Mouse (Mus musculus): ENCODE results near the gene AI854703. TPM values are rescaled to one million over a fixed set of nuclear protein-coding genes. Genes with fewer than 3 reads are reported as not detected.
A peak's percentile ranks its signal among the peaks of the same experiment; 100 is the strongest.

The AI854703 gene
- polyA plus RNA-seq, 1 experiment from 2014 or later: 7.1 TPM

DNA sequence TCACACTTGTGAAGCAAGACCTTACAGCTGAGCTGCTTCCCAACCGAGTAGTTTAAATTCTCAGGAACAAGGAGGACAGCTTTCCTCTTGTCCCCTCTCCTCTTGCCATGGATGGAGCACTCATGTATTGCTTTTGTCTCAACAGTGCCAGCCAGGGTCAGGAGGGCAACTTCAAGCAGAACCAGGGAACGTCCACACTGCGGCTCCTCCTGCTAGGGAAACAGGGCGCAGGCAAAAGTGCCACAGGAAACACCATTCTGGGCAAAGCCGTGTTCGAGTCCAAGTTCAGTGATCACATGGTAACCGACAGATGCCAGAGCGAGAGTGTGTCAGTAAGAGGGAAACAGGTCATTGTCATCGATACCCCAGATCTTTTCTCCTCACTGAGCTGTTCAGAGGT is 23.5 kb downstream of the AI854703 start:
- 87% methylated on average over 9 of the region's 9 CpGs for WGBS
- DNase-seq (ENCODE audit: low spot score) (no peak), ATAC-seq (replicated peaks; ENCODE audit: low FRiP score, low read depth) (no peak)
- Histone ChIP-seq H3K27me3 (ENCODE audit: insufficient read depth, low read length) (no peaks in the 10 kb centered on the region), H3K4me3 (replicated peaks; ENCODE audit: low read depth, low read length) (no peak overlapping the region), H3K27ac (no peak overlapping the region), H3K4me2 (ENCODE audit: low read length) (no peak overlapping the region), H3K36me3 (ENCODE audit: insufficient read depth, low read length) (no peaks in the 10 kb centered on the region), H3K4me1 (replicated peaks; ENCODE audit: insufficient read depth, low read length) (no peaks in the 10 kb centered on the region), H3K9ac (ENCODE audit: low read depth, low read length) (no peak overlapping the region), H3K9me3 (replicated peaks; ENCODE audit: low read length) (no peaks in the 10 kb centered on the region)
- TF ChIP-seq CTCF (IDR thresholded peaks at IDR 0.05; ENCODE audit: low read depth): no peak

DNA sequence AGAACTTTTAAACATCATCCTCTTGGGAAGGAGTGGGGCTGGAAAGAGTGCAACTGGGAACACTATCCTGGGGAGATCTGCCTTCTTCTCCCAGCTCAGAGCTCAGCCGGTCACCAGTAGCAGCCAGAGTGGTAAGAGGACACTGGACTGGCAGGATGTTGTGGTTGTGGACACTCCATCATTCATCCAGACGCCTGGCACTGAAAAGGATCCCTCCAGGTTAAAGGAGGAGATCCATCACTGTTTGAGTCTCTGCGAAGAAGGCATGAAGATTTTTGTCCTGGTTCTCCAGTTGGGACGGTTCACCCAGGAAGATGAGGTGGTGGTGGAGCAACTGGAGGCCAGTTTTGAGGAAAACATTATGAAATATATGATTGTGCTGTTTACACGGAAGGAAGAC is 32.2 kb downstream of the AI854703 start:
- Histone ChIP-seq H3K4me3 (replicated peaks; ENCODE audit: low read depth, low read length) (no peak overlapping the region), H3K27me3 (ENCODE audit: insufficient read depth, low read length) (no peaks in the 10 kb centered on the region), H3K27ac (no peak overlapping the region), H3K4me1 (replicated peaks; ENCODE audit: insufficient read depth, low read length) (no peaks in the 10 kb centered on the region), H3K9me3 (replicated peaks; ENCODE audit: low read length) (no peaks in the 10 kb centered on the region), H3K4me2 (ENCODE audit: low read length) (no peak overlapping the region), H3K36me3 (ENCODE audit: insufficient read depth, low read length) (no peaks in the 10 kb centered on the region), H3K9ac (ENCODE audit: low read depth, low read length) (no peak overlapping the region)
- DNase-seq (ENCODE audit: low spot score) (no peak), ATAC-seq (replicated peaks; ENCODE audit: low FRiP score, low read depth) (no peak)
- TF ChIP-seq CTCF (IDR thresholded peaks at IDR 0.05; ENCODE audit: low read depth): no peak
- 55% methylated on average over 5 of the region's 5 CpGs for WGBS

DNA sequence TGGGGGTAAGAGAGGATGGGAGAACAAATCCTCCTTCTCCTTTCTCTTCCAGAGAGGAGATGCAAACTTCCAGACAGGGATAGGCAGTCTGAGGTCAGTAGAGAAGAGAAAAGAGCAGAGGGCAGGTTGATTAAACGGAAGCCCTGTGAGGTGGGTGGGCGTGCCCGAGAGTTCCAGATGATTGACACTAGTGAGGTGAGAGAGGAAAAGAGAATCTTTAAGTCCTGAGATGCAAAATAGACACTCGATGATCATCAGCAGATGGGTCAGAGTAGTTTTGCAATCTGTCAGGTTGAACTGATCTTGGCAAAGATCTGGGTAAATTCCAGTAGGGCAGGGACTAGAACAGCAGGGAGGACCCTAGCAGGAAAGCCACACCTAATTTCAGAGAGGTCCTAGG is 38.2 kb downstream of the AI854703 start:
- Histone ChIP-seq H3K9me3 (replicated peaks; ENCODE audit: low read length) (no peaks in the 10 kb centered on the region), H3K27ac (no peak overlapping the region), H3K4me3 (replicated peaks; ENCODE audit: low read depth, low read length) (no peak overlapping the region), H3K27me3 (ENCODE audit: insufficient read depth, low read length) (no peaks in the 10 kb centered on the region), H3K36me3 (ENCODE audit: insufficient read depth, low read length) (no peaks in the 10 kb centered on the region), H3K9ac (ENCODE audit: low read depth, low read length) (no peak overlapping the region), H3K4me1 (replicated peaks; ENCODE audit: insufficient read depth, low read length) (no peaks in the 10 kb centered on the region; the same call in 1 of the 2 replicates), H3K4me2 (ENCODE audit: low read length) (no peak overlapping the region)
- 83% methylated on average over 4 of the region's 4 CpGs for WGBS
- DNase-seq (ENCODE audit: low spot score): no peak
- no peak for TF ChIP-seq CTCF (IDR thresholded peaks at IDR 0.05; ENCODE audit: low read depth)
- no peak for ATAC-seq (replicated peaks; ENCODE audit: low FRiP score, low read depth)

DNA sequence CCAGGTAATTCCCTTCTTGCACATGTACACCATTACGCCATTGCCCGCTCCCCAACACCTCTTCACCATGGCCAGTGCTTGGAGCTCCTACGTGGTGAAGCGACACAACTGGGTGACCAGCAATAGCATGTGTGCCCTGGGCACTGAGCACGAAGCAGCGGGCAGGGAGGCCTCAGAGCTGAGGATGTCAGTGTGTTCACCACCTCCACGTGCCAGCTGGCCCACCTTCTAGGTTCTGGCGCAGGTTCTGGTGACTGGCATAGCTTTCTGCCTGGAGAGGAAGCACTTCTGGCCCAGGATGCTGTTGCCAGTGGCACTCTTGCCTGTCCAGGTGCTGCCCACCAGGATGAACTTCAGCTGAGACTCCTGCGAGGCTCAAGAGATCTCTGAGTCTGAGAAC is 38.9 kb downstream of the AI854703 start:
- H3K9ac ChIP-seq (ENCODE audit: low read depth, low read length): no peak overlapping the region
- WGBS: 94% methylated on average over 9 of the region's 9 CpGs
- H3K27ac ChIP-seq: peak overlapping the region; percentile 55

DNA sequence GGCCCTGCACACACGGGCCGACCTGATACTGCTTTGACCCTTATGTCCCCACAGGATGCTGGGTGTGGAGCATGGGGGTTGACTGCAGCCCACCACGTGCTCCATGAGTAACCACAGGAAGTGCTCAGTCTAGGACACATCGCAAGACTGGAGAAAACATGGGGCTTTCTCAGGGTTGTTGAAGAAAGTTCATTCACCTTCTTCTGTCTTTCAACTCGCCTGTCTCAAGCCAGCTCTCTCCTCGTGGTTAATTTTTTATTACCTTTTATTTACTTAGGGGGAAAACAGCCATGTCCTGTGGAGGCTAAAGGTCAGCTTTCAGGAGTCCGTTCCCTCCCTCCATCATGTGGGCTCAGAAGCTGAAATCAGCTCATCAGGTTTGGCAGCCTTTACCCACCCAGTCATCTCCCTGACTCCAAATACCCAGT is 39.6 kb downstream of the AI854703 start:
- ATAC-seq (replicated peaks; ENCODE audit: low FRiP score, low read depth) (peak; percentile 80), DNase-seq (ENCODE audit: low spot score) (peak; percentile 37)
- no peak overlapping the region for H3K4me3 ChIP-seq (replicated peaks; ENCODE audit: low read depth, low read length)
- no peaks in the 10 kb centered on the region for H3K36me3 ChIP-seq (ENCODE audit: insufficient read depth, low read length)
- TF ChIP-seq CTCF (IDR thresholded peaks at IDR 0.05; ENCODE audit: low read depth): no peak
- peak overlapping the region; percentile 55 for H3K27ac ChIP-seq
- H3K4me1 ChIP-seq (replicated peaks; ENCODE audit: insufficient read depth, low read length): no peaks in the 10 kb centered on the region; the same call in 1 of the 2 replicates
- no peaks in the 10 kb centered on the region for H3K9me3 ChIP-seq (replicated peaks; ENCODE audit: low read length)
- no peak overlapping the region for H3K4me2 ChIP-seq (ENCODE audit: low read length)
- no peak overlapping the region for H3K9ac ChIP-seq (ENCODE audit: low read depth, low read length)
- no peaks in the 10 kb centered on the region for H3K27me3 ChIP-seq (ENCODE audit: insufficient read depth, low read length)
- 32% methylated on average over 7 of the region's 7 CpGs for WGBS

More for the DNA sequence above, 38.9 kb downstream of the AI854703 start:
- ATAC-seq (replicated peaks; ENCODE audit: low FRiP score, low read depth) (no peak), DNase-seq (ENCODE audit: low spot score) (no peak)
- Histone ChIP-seq H3K27me3 (ENCODE audit: insufficient read depth, low read length) (no peaks in the 10 kb centered on the region), H3K4me2 (ENCODE audit: low read length) (no peak overlapping the region), H3K36me3 (ENCODE audit: insufficient read depth, low read length) (no peaks in the 10 kb centered on the region), H3K4me1 (replicated peaks; ENCODE audit: insufficient read depth, low read length) (no peaks in the 10 kb centered on the region; the same call in 1 of the 2 replicates), H3K9me3 (replicated peaks; ENCODE audit: low read length) (no peaks in the 10 kb centered on the region), H3K4me3 (replicated peaks; ENCODE audit: low read depth, low read length) (no peak overlapping the region)
- no peak for TF ChIP-seq CTCF (IDR thresholded peaks at IDR 0.05; ENCODE audit: low read depth)

DNA sequence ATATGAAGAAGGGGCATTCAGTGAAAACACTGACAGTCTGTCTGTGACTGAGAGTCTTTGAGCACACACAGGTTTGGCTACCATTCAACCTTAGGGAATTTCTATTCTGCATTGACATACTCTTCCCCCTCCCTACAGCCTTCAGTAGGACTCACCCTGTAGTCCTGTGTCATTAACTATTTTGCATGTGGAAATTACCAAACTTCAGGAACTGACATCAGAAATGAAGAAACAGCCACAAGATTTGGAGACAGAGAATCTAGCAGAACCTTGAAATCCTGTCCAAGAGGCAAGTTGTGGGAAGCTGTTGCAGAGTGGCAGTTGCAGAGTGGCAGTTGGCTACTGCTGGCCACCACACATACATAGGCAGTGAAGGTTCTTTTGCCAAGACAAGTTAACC is 41.5 kb downstream of the AI854703 start:
- no peak overlapping the region for H3K27ac ChIP-seq
- ATAC-seq (replicated peaks; ENCODE audit: low FRiP score, low read depth): no peak
- no peak for TF ChIP-seq CTCF (IDR thresholded peaks at IDR 0.05; ENCODE audit: low read depth)
- H3K36me3 ChIP-seq (ENCODE audit: insufficient read depth, low read length): no peaks in the 10 kb centered on the region
- no peak overlapping the region for H3K4me3 ChIP-seq (replicated peaks; ENCODE audit: low read depth, low read length)
- no peak for DNase-seq (ENCODE audit: low spot score)
- H3K4me1 ChIP-seq (replicated peaks; ENCODE audit: insufficient read depth, low read length): no peaks in the 10 kb centered on the region; the same call in 1 of the 2 replicates
- H3K27me3 ChIP-seq (ENCODE audit: insufficient read depth, low read length): no peaks in the 10 kb centered on the region
- H3K9ac ChIP-seq (ENCODE audit: low read depth, low read length): no peak overlapping the region
- H3K9me3 ChIP-seq (replicated peaks; ENCODE audit: low read length): no peaks in the 10 kb centered on the region
- no peak overlapping the region for H3K4me2 ChIP-seq (ENCODE audit: low read length)

DNA sequence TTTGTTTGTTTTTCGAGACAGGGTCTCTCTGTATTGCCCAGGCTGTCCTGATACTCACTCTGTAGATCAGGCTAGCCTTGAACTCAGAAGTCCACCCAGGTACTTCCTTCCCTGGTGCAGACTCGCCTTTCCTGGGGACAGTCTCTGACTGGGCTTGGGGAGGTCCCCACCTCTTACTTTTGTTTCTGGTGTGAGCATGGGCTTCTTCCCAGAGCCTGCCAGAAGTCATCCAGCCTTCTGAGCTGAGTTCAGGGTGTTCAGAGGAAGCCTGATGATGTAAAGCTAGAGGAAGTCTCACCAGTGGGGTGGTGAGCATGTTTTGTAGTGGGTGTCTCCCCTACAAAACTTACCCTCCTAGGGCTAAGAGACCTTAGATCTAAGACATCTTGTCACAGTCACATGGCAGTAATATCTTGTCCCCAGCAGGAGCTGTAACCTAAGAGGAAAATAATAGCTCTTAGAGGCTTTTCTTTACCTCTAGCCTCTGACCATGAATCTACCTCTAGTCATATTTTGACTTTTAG is 42.9 kb downstream of the AI854703 start:
- ATAC-seq (replicated peaks; ENCODE audit: low FRiP score, low read depth) (no peak), DNase-seq (ENCODE audit: low spot score) (no peak)
- H3K27me3 ChIP-seq (ENCODE audit: insufficient read depth, low read length): no peaks in the 10 kb centered on the region
- H3K36me3 ChIP-seq (ENCODE audit: insufficient read depth, low read length): no peaks in the 10 kb centered on the region
- no peak overlapping the region for H3K9ac ChIP-seq (ENCODE audit: low read depth, low read length)
- 68% methylated on average over 2 of the region's 2 CpGs for WGBS
- no peaks in the 10 kb centered on the region; the same call in 1 of the 2 replicates for H3K4me1 ChIP-seq (replicated peaks; ENCODE audit: insufficient read depth, low read length)
- no peak overlapping the region for H3K4me2 ChIP-seq (ENCODE audit: low read length)
- TF ChIP-seq CTCF (IDR thresholded peaks at IDR 0.05; ENCODE audit: low read depth): no peak
- no peak overlapping the region for H3K4me3 ChIP-seq (replicated peaks; ENCODE audit: low read depth, low read length)
- no peaks in the 10 kb centered on the region for H3K9me3 ChIP-seq (replicated peaks; ENCODE audit: low read length)
- no peak overlapping the region for H3K27ac ChIP-seq
